Mouse (Mus musculus) gastrocnemius, postnatal 36 days (tissue): ENCODE data around the gene Pde4a. TPM values are rescaled to one million over a fixed set of nuclear protein-coding genes. Genes with fewer than 3 reads are reported as not detected.

Source experiments
- DNase-seq, 2 experiments: peaks; one replicate each; pipeline ENCODE4 v3.0.0; 2022
- intact Hi-C: fragments of 180-260 bp; cut with DNase I; formaldehyde crosslinking; loops from one replicate; pipeline ENCODE4 v1.15.1; 2025
- total RNA-seq, 2 experiments: library from RNA; stranded (reverse); gene quantifications; 2 replicates each; pipeline ENCODE4 v1.2.3; 2021

The Pde4a gene
- total RNA-seq, 2 experiments from 2014 or later = 42.2 to 53.9 TPM

DNA sequence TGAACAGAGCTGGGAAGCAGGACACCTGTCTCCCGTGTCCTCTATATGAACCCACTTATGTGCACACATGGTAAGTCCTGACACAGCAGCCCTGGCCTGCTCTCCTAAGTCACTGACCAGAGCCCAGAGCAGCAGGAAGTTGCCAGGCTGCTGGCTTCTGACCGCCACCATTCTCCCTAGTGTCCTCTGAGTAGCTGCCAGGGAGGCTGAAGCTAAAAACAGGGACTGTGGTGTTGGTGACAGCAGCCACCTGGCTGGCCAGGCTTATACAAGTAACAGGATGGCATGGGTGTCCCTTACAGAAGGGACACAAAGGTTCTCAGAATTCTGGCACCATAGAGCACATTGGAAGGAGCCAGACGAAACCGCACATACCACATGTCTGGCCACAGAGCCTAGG, 20.1 kb upstream of the Pde4a start:
- DNase-seq = peak in 1 of 2 experiments; percentile 38
- intact Hi-C loops = no loop called here

DNA sequence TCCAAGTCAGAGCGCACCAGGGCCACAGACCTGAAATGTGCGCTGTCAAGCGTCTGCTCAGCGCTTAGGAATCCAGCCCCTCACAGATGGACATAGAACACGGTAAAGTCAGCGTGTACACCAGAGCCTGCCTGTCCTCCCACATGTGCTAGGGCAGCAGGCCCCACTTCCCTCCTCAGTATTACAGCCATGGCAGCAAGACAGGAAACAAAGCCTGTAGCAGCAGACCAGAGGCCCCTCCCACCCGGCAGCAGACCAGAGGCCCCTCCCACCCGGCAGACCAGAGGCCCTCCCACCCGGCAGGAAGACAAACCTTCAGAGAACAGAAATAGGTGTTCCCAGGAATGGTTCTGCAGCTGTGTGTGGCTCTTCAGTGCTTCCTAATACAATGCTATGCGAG, 18.8 kb upstream of the Pde4a start:
- intact Hi-C loops = no loop called here

DNA sequence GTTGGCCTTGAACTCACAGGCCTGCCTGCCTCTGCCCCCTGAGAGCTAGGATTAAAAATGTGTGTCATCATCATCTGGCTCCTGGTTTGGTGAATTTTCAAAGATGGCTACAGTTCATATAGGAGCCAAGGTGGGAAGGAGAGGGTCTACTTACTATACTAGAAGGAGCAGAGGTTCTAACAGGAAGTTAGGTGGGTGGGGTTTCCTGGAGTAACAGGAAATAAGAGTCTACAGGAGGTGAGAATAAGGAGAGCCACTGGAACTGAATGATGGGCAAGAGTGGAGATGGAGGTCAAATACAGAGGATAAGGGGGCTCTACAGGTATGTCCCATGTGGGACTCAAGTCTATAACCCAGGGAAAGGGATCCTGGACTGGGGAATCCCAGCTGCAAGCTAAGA, 17.1 kb upstream of the Pde4a start:
- intact Hi-C loops = no loop called here
- DNase-seq = no peak

More for the DNA sequence above, 18.8 kb upstream of the Pde4a start:
- DNase-seq = no peak

- no peak for DNase-seq
- intact Hi-C loops = no loop called here
Measured at GRCm38 (mm10) chr9:21149077-21149653, 16.3 kb upstream of the Pde4a start.

DNA sequence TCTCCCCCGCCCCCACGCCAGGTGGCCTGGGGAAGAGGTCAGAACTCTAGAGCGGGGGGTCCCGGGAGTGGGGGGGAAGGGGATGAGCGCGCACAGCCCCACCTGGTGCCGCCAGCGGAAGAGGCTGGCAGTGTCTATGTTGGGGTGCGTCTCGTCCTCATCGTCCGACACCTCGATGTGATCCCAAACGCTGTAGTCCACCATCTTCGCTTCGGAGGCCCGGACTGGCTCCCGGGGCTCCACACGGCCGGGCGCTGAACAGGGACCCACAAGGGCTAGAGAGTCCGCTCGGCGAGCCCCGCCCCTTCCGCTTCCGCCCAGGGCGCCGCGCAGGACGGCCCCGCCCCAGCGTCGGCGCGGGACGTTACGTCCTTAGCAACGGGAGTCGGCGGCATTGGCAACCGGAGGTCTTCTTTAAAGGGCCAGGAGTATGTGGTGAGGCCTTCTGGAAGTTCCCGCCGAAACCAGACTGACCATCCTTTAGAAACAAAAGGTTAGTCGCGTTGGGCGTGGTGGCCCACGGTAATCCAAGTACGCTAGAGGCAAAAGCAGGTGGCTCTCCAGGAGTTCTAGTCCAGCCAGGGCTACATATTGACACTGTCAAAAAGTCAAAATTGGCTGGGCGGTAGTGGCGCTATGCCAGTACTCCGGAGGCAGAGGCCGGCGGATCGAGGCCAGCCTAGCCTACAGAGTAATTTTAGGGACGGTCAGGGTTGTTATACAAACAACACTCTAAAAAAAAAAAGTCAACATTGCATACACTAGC, 15.7 kb upstream of the Pde4a start, which contains the start of gene Cdc37:
Gene Cdc37 (minus strand): TSS at position 329 of the 766 bp plus-strand sequence.
- intact Hi-C loops = no loop called here

GRCm38 (mm10) chr9:21152715-21153114, 12.8 kb upstream of the Pde4a start:
- no peak for DNase-seq
- intact Hi-C loops = loop anchor here (2.0 kb wide), 1 partner anchor 70 kb away; no protein-coding TSS in a partner anchor

More for the DNA sequence above, 15.7 kb upstream of the Pde4a start, which contains the start of gene Cdc37:
- DNase-seq = peak; percentile 89 to 93

DNA sequence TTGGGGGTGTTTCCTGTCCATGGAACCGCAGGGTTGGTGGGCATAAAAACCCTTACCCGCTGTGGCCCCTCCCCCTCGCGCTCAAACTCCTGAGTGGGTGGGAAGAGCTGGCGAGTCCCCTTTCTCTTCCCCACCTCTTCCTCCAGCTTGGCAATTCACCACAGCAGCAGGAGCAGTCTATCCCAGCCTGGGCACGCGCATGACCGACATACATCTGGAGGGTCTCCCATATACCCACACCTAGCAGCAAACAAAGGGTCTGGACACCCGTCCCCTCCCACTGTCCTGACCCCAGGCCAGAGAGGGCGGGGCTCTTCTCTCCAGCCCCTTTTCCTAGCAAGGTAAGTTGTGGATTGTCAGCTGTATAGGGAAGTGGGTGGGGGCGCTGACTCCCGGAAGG, 12.2 kb upstream of the Pde4a start:
- DNase-seq = no peak
- intact Hi-C loops = loop anchor here (2.0 kb wide), 1 partner anchor 69 kb away; no protein-coding TSS in a partner anchor

DNA sequence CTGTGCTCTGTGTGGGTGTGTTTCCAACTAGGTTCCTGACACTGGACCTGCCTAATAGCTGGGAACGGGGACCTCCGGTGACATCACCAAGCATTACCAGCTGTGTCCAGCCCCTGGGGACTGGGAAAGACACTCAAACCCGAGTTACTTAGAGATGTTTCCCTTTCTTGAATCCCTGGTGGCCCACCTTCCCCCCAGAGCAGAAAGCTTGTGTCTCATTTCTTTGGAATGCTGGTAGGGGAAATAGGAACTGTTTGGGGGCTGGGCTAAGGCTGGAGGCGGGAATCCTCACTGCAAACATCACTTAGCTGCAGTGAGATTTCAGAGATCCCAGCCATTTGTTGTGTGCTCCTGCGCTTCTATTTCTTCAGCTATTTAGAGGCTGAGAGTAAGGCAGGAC, 11.7 kb upstream of the Pde4a start:
- DNase-seq = no peak

DNA sequence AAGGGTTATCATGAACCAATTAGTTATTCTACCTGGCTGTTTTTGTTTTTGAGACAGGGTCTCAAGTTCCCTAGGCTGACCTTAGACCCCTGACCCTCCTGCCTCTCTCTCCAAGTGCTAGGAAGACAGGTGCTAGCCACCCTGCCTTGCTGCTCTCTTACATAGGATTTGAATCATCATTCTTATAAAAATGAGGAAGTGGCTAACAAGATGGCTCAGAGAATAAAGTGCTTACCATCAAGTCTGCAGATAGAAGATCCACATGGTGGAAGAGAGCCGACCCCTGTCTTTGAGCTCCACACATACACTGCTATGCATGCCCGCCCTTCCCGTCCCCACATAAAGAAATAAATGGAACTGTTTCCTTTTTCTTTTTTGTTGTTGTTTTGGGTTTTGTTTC, 10.7 kb upstream of the Pde4a start:
- DNase-seq = no peak
- intact Hi-C loops = loop anchor here (5.0 kb wide), 1 partner anchor 58 kb away; no protein-coding TSS in a partner anchor

More for the DNA sequence above, 11.7 kb upstream of the Pde4a start:
- intact Hi-C loops = loop anchor here (2.0 kb wide), 1 partner anchor 69 kb away; no protein-coding TSS in a partner anchor

DNA sequence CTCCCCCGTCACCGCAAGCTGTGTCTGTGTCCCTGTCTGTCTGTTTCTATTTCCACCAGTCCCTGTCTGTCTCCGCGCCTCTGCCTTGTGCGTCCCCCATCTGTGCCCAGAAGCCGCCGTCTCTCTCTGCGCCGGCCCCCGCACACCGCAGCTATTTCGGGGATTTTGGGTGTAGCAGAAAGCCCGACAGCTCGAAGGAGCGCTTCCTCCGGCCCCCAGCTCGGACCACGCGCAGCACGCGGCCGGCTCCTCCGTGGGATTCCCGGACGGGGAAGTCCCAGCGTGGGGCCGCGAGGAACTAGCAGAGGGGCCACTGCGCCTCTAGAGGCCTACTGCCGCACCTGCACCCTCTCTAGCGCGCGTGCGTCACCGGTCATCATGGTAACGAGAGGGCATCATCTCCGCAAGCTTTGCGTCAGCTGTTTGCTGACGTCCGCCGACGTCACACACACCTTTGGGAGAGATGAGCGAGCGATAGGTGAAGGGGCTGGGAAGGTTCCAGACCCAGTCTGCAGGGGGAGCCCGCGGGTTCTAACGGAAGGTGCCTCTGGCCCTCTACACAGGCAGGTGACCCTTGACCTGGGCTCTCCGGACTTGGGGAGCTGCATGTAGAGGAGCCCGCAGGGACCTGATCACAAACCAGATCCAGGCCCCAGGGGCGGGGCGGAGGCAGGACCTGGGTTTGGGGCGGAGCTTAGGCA, 4.2 kb upstream of the Pde4a start:
- intact Hi-C loops = no loop called here
- peak; percentile 69 to 81 for DNase-seq

- no peak for DNase-seq
- intact Hi-C loops = no loop called here
Measured at GRCm38 (mm10) chr9:21163086-21164050, 2.1 kb upstream of the Pde4a start.

DNA sequence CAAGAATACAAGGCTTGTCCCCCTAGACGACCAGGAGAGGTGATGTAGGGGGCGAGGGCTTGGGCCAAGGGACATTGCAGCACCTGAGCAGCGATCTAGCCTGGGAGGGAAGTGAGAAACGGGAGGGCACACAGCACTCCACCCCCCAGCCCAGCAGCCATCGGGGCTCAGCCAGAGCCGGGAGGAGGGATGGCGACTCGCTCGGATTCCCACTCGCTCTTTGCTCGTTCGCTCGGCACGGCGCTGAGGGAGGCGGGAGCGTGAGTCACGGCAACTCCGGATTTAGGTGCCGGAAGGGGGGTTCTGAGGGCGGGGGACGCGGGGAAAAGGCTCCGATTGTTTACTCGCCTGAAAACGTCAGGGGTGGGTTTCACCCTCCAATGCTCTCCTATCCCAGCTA, 1.4 kb upstream of the Pde4a start:
- intact Hi-C loops = no loop called here
- DNase-seq = no peak

- DNase-seq = peak in 1 of 2 experiments; percentile 43
- intact Hi-C loops = no loop called here
Measured at GRCm38 (mm10) chr9:21165952-21166451, 488 bp downstream of the Pde4a start.

DNA sequence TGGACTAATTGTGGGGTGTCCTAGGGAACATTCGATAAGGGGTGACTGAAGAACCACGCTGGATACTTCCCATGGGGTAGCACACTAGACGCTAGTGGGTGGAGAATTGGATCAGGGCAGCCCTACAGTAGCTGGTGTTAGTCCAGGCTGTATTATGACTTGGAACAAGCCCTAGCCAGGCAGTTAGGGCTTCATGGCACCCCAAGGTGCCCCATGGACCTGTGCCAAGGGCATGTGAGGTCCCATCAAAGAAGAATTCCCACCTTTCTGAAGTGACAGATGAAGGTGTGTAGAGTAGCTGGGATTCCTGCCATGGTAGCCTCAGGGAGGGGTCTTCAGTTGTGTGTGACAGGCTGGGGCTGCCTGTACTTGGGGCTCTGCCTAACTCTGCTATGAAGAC, 1.0 kb downstream of the Pde4a start:
- intact Hi-C loops = no loop called here
- no peak for DNase-seq

DNA sequence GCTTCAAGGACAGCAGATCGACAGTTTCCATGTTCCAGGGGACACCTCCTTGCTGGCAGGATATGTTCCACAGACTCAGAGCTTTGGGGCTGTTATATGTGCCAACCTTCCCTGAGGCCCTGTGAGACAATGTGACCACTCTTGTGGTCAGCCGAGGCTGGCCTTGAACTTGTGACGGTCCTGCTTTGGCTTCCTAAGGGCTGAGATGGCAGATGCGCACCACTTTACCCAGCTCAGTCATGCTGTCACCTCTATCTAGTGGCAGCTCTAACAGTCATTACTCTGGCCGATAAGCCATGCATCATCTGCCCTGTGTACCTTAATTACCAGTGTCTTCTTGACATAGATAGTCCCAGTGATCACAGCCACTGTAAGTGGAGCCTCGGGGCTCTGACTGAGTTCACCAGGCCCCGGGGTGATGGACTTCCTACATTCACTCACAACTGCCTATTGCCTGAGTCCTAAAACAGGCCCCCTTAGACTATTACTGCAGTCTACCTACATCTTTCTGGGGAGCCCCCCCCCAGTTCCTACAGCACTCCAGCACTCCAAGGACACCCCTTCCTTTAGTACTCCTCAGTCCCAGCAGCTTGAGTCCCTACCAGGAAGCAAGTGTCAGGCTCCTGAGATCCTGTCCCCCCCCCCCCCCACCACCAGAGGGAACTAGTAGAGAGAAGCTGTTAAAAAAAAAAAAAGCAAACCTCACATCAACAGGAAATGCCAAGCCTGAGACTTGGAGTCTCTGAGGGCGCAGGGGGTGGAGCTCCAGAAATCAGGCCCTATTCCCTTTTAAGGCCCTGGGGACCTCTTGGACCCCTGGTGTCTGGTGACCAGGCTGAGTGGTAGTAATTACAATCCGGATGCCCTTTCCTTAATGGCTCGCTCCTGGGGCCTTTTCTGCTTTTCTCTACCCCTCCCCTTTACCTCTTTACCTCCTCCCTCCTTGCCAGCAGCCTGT, 1.9 kb downstream of the Pde4a start:
- intact Hi-C loops = no loop called here
- DNase-seq = no peak

GRCm38 (mm10) chr9:21168161-21169123, 2.9 kb downstream of the Pde4a start:
- DNase-seq = peak; percentile 62 to 71
- intact Hi-C loops = no loop called here

GRCm38 (mm10) chr9:21169157-21169556, 3.6 kb downstream of the Pde4a start:
- intact Hi-C loops = no loop called here
- DNase-seq = no peak
